In the genomic region with DNA sequence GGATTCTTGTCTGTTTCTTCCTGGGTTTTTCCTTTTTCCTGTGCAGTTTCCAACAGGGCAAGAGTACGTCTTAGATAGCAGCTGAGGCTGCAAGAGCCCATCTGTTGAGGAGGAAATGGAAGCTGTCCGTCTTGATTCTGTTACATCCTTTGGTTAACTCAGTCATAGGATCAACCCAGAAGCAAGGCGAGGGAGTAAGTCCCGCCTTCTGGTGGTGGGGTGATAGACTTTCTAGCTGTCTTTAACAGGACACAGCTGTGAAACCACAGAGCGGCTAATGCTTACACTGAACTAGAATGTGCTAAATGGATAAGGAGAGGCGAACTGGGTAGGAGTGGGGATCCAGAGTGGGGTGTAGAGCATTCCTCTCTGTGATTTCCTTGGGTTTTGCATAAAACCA, we compare ENCODE assay signal across 11 mouse cellular contexts.
DNase-seq lines count a peak whose midpoint lies in the region; ATAC-seq lines count a peak whose summit lies in the region.
"Had no signal": no experiment of that assay in that cellular context is flagged by ENCODE, and none has a peak within 500 bp of the region (broad histone marks: within the 10 kb centered on the region; RNA-seq: fewer than 3 reads in every experiment).

No protein-coding gene starts in this region.

- 51% methylated on average over 6 of the region's 6 CpGs for WGBS in heart, embryonic 11.5 days (ENCODE audit: insufficient replicate concordance)
- WGBS in forebrain, embryonic 12.5 days, result 89% methylated on average over 6 of the region's 6 CpGs
- WGBS in midbrain, embryonic 10.5 days, result 83% methylated on average over 6 of the region's 6 CpGs

- H3K36me3 ChIP-seq in heart, embryonic 11.5 days (ENCODE audit: control insufficient read depth, insufficient read depth, low read length), result no peaks in the 10 kb centered on the region
- H3K36me3 ChIP-seq in forebrain, embryonic 12.5 days (replicated peaks), result no peaks in the 10 kb centered on the region
- H3K36me3 ChIP-seq in midbrain, embryonic 10.5 days, result no peaks in the 10 kb centered on the region
- H3K36me3 ChIP-seq: embryonic facial prominence, embryonic 15.5 days had no signal

- H3K9me3 ChIP-seq in heart, embryonic 11.5 days (replicated peaks; ENCODE audit: control insufficient read depth, low read length), result no peaks in the 10 kb centered on the region
- no peaks in the 10 kb centered on the region for H3K9me3 ChIP-seq in forebrain, embryonic 12.5 days
- no peaks in the 10 kb centered on the region for H3K9me3 ChIP-seq in midbrain, embryonic 10.5 days (replicated peaks)
- H3K9me3 ChIP-seq: embryonic facial prominence, embryonic 15.5 days had no signal

- H3K9ac ChIP-seq in heart, embryonic 11.5 days (ENCODE audit: low read depth, low read length), result no peak overlapping the region
- no peak overlapping the region for H3K9ac ChIP-seq in forebrain, embryonic 12.5 days
- H3K9ac ChIP-seq: embryonic facial prominence, embryonic 15.5 days had no signal

- H3K4me1 ChIP-seq in heart, embryonic 11.5 days (ENCODE audit: control insufficient read depth, insufficient read depth, low read length), result peaks cover 19% of the 10 kb centered on the region
- peaks cover 14% of the 10 kb centered on the region; the same call in 1 of the 2 replicates for H3K4me1 ChIP-seq in forebrain, embryonic 12.5 days
- peaks cover 23% of the 10 kb centered on the region for H3K4me1 ChIP-seq in midbrain, embryonic 10.5 days
- H3K4me1 ChIP-seq: embryonic facial prominence, embryonic 15.5 days had no signal

- 0 out of 2 replicates have a peak, but pooled peaks have one; percentile 16 for ATAC-seq in heart, embryonic 11.5 days (replicated peaks; ENCODE audit: insufficient number of reproducible peaks, low FRiP score, low TSS enrichment)
- ATAC-seq in forebrain, embryonic 12.5 days (ENCODE audit: low FRiP score), result no peak

- DNase-seq in heart, adult 18-20 months, result no peak
- peak; percentile 72 for DNase-seq in CD4-positive, CD25-positive, alpha-beta regulatory T cell, adult 2 months (ENCODE audit: low read depth, low spot score)
- DNase-seq in induced T-regulatory cell, adult 2 months (ENCODE audit: low read depth), result peak; percentile 76
- peak; percentile 43 to 66 for DNase-seq in lung, postnatal 4 days
- DNase-seq in midbrain, embryonic 10.5 days (ENCODE audit: low spot score), result no peak
- no peak for DNase-seq in cerebellum, postnatal 14 days
- DNase-seq: gastrocnemius, postnatal 25 days; layer of hippocampus, adult 9-11 months had no signal

- H3K27me3 ChIP-seq in heart, embryonic 11.5 days (ENCODE audit: control insufficient read depth, insufficient read depth, low read length), result no peaks in the 10 kb centered on the region
- H3K27me3 ChIP-seq in forebrain, embryonic 12.5 days, result no peaks in the 10 kb centered on the region
- no peaks in the 10 kb centered on the region for H3K27me3 ChIP-seq in midbrain, embryonic 10.5 days (ENCODE audit: low read depth, poor library complexity, severe bottlenecking)
- H3K27me3 ChIP-seq: embryonic facial prominence, embryonic 15.5 days had no signal

- peak overlapping the region; percentile 19; the same call in 1 of the 2 replicates for H3K4me2 ChIP-seq in heart, embryonic 11.5 days
- no peak overlapping the region for H3K4me2 ChIP-seq in forebrain, embryonic 12.5 days
- H3K4me2 ChIP-seq: embryonic facial prominence, embryonic 15.5 days had no signal

- no peak overlapping the region for H3K4me3 ChIP-seq in heart, embryonic 11.5 days (ENCODE audit: low read depth, low read length)
- no peak overlapping the region for H3K4me3 ChIP-seq in forebrain, embryonic 12.5 days (replicated peaks)
- no peak overlapping the region for H3K4me3 ChIP-seq in midbrain, embryonic 10.5 days
- H3K4me3 ChIP-seq: embryonic facial prominence, embryonic 15.5 days had no signal

- H3K27ac ChIP-seq in heart, embryonic 11.5 days (ENCODE audit: low read depth, low read length), result peak overlapping the region; percentile 66; the same call in 1 of the 2 replicates
- no peak overlapping the region for H3K27ac ChIP-seq in forebrain, embryonic 12.5 days
- no peak overlapping the region for H3K27ac ChIP-seq in midbrain, embryonic 10.5 days (replicated peaks)
- H3K27ac ChIP-seq: embryonic facial prominence, embryonic 15.5 days had no signal

Comparison
In these comparisons a context has a peak if more than half of its experiments do, and no peak if none do; other contexts are left out.
1. DNase-seq: peak in CD4-positive, CD25-positive, alpha-beta regulatory T cell, adult 2 months (single experiment), induced T-regulatory cell, adult 2 months (single experiment) and lung, postnatal 4 days (2 of 2); none in heart, adult 18-20 months (0 of 2), midbrain, embryonic 10.5 days (single experiment) and cerebellum, postnatal 14 days (0 of 2).